Mouse (Mus musculus) 3T3-L1 (cell line): ENCODE measurements at regions not wholly inside any gene's neighbourhood (a gene's known extent, or its start where the extent isn't known, plus 50 kb on each side); places are given as distances from the start of the nearest gene placed in this dataset.

Experiments used
- DNase-seq: peaks from one replicate; pipeline ENCODE4 v3.0.0-alpha.2; 2015; ENCODE audit warnings: low read depth, low spot score

DNA sequence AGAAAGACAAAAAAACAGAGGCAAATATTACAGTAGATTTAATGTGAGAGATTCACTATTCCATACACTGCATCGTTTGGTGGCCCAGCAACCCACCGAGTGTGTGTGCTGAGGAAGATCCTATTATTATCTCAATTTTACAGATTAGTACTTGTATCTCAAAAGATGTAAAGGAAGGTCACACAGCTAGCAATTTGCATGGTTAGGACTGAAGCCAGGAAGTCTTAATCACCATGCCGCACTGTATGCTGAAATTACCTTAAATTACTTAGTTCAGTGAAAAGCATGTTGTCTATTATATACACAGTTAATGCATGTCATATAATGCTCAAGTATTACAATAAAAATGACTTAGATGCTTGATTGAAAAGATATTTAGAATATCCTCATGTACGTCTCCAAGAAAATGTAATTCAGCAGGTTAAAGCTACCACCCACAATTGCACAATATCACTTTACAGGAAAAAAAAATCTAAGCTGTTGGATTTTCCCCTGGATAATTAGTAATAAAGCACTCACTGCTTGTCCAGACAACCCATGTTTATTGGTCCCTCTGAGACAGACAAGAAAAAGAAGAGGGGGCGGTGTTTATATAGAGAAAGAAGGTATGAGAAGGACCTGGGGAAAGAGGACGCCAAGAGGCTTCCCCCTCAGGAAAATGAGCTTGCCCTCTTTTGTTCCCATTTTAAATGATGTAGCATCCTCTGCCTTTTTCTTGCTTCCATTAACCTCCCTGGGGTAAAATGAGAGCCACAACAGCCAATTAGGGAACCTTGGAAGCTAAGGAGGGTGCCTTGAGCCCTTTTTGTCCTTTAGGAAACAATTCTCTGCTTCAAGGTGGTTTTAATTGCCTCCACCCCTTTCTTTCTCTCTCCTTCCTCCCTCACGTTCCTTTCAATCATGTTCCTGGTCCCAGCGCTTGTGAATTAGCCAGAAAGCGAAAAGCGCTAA lies 204.6 kb upstream of the Xrcc4 start:
- DNase-seq, result no peak

DNA sequence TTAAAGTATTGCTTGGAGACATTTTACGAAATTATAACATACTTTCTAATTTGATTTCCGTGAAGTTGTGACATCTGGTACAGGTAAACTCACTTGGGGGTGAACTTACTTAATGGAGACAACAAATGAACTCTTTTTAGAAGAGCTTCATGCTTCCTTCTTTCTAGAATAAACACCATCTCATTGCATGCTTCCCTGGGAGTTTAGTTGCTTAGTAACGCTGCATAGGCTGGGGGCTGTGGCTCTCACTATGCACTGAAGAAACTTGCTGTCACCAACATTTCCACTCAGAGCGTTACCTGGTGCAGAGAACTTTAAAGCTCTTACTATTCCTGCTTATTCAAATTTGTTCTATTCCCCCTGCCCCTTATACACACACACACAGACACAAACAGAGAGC lies 203.5 kb upstream of the Xrcc4 start:
- no peak for DNase-seq

DNA sequence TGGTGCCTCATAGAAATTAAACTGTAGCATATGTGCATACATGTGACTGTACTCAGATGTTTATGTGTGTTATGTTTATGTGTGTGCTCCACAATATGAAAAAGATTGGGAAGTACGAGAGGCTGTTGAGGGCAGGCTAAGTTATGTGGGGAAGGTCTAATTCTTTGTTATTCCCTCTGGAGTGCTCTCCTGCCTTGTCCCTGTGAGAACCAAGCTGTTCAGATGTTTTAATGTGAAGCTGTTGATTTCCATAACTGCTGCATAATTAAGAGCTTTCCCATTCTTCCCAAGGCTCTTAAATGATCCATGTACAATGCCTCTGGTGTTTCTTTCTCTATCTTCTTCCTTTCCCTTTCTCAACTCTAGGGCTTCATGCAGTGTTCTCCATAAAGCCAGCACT lies 202.7 kb upstream of the Xrcc4 start:
- no peak for DNase-seq

DNA sequence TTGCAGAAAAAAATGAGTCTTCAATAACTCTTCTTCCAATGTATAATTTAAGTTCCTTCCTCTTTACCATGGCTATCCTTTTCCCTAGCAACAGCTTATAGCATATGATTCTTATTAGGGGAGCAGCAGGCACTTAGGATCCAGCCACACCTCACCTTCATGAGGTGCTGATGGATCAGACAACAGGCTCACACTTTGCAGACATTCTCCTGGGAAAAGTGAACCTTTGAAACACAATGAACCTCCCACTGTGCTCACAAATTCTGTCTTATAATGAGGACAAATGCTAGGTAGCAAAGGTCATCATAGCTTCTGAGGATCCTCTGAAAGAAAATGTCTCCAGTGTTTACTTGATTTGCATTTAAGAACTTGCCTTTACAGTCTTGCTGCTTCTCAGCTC lies 191.6 kb upstream of the Xrcc4 start:
- no peak for DNase-seq

DNA sequence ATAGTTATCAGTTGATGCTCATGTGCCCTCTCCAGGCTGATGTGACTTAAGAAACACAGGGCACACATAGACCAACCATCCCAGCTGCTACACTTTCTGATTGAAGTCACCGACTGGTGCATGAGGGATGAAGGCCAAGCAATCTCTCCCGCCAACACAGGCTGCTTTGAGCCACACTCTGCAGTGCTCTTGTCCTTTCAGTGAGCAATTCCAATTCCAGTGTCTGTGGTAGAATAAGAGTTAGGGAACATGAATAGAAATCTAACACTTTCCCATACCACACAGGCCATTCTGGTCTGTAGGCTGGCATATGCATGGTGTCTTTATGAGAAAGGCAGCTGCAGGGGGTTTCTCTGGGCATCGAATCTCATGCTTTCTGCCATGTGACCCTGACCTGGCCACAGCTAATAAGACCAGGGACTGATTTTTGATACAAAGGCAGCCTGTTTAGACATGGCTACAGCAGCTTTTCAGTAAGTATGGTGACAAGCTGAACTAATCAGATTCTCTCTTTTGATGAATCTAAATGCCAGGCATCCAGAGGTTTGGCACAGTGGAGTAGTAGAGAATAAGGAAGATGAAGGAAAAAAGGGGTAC lies 190.5 kb upstream of the Xrcc4 start:
- no peak for DNase-seq

DNA sequence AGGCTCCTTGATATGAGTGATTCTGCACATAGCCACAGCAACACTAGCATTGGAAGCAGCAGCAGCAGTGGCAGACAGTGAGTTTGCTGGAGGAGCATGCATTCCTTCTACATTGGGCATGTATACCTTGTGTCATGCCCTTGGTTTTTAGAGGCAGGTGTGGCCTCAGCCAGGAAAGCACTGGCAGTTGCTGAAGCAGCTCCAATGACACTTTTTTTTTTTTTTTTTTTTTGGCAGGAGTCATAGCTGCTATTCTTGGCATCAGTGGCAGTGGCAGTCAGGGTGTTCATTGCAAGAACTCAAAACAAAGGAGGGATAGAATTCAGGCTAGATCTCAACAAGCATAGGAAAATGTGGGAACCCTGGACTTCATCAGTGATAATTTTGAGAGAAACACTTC lies 189.9 kb upstream of the Xrcc4 start:
- DNase-seq, result no peak

DNA sequence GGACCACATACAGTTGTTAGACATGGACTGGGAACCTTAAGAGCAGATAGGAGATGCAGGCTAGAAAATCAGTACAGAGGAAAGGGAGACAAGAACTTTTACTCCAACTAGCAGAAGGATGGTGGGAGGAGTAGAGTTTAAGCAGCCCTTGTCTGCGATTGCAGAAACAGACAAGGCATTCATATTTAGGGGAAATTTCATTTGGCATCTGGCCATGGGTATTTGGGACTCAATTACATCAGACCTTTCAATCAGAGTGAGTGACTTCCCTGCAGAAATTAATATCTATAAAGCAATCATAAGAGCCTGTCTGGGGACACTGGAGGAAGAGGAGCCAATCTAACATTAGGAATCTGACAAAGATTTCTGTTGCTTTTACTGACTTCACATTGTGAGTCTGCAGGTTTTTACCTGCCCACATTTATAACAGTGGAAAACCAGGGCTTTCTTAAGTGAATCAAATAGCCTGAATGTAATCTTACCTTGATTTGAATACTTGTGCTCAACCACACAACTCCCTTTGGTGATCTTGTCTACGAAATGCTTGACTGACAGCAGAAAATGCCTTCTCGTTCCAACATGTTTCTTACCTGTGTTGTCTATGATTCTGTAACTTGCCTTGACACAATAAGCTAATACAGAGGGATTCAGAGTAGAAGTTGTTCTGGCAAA lies 169.8 kb upstream of the Xrcc4 start:
- DNase-seq, result no peak

DNA sequence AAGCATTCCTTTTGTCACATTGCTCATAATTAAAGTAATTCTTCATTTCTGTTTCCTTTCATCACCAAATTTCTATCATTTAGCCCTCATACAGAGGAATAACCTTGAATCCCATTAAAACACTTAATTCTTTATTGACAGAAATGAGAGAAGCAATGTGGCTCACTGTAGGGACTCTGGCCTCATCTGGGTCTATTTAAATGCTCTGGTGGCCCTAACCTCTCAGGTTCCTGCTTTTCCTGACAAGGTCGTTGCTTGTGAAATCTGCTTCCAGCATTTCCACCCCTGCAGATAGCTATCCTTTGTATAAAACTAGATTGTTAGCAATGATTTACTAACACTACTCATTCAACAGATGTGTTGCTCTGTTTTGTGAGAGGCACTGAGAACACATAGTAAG lies 163.6 kb upstream of the Xrcc4 start:
- DNase-seq, result no peak

DNA sequence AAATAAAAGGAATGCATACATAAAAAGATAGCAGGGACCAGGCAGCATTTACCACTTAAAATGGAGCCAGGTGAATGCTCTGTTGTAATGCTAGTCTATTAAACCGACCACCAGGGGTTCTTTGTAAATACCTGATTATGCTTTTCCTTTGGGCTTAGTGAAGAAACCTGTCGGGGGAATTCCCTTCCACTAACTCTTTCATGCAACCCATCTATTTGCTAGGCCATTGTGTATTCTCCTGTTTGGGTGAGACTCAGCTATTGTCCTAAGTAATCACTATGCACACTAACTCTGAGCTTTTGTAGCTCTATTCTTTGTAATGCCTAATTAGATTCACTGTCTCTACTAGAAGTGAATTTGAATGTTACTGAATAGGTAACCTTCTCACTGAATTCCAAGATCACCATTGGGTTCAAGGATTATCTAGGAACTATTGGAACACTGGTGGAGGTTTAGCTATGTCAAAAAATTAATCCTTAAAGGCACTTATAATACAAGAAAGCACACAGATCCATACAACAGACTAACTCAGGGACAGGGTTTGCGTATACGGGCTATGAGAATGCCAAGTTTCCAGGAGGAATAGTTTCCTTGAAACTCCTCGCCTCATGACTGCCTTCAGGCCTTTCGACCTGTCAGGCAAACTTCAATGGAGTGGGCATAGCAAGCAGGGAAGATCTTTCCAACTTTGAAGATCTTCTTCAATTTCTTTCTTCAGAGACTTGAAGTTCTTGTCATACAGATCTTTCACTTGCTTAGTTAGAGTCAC lies 156.8 kb upstream of the Xrcc4 start:
- DNase-seq, result no peak

DNA sequence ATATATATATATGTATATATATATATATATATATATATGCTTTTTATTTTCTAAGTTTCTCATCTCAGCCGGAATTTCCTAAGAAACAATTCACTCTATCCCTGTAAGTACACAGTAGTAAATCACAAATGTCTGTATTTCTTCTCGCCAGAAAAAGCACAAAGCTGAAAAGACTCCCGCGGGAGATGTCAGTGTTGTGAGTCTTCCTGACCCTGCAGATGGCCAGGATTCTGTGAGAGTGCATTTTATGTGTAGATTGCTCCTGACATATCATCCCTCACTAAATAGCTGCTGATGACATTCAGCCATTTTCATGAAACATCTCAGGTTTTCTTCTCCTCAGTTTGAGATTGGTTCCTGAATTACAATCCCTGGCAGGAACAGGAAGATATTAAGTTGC lies 148.9 kb upstream of the Xrcc4 start:
- peak; percentile 52 for DNase-seq

DNA sequence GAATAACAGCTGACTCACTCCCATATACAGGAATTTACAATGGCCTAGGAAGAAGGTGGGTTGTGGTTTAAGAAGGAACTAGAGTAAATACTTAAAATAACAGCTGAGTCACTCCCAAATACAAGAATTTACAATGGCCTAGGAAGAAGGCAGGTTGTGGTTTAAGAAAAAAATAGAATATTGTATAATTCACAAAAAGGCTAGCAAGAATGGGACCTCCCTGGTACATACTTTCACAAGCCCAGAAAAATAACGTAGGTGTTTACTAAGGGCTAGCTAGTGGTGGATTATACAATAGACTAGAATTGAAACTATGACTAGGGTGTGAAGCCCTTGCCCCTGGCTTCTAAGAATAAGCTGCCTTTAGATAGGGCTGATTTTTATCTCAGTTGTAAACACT lies 144.6 kb upstream of the Xrcc4 start:
- peak; percentile 53 for DNase-seq

DNA sequence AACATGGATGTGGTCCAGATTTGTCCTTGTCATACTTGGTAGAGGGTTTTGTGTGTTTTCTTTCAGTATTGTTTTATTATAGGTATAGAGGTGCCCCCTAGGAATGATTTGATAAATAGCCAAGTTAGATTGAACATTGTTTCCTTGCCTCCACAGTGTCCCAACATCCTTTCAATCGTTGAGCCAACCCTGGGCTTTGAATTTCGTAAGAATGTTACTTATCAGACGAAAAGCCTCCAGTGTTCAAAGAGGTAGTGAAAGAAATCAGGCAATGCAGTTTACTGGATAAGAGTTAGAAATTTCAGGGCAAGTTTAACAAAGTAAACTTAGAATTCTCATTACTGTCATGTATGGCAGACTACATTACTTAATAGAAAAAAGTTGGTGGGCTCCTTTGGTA lies 144.2 kb upstream of the Xrcc4 start:
- DNase-seq, result no peak

DNA sequence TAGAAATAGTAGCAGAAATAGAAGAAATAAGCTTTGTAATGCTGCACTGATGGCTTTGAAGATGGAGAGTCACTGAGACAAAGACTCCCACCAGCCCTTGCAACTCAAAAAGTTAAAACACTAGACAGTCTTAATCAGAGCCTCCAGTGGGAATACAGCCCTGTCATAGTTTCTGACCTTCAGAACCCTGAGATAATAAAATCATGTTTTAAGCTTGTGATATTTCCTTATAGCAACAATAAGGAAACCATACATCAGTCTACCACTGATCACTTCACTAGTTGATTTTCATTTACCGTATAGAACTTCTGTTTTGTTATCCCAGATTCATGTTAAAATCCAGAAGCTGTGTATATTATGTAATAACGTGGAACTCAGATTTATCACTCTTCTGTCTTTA lies 139.7 kb upstream of the Xrcc4 start:
- no peak for DNase-seq

DNA sequence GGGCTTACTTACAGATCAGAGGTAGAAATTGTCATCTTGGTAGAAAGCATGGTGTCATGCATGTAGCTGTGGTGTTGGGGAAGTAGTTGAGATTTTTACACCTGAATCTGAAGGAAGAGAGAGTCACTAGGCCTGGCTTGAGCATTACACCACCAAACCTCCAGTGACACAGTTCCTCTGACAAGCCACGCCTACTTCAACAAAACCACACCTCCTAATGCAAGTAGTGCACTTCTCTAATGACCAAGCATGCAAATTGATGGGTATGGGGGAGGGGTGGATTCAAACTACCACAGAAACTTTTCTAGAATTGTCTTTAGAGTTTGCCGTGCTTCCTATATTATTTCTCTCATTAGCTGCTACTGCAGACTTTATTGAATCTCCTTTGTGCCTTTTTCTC lies 136.8 kb upstream of the Xrcc4 start:
- DNase-seq, result no peak

DNA sequence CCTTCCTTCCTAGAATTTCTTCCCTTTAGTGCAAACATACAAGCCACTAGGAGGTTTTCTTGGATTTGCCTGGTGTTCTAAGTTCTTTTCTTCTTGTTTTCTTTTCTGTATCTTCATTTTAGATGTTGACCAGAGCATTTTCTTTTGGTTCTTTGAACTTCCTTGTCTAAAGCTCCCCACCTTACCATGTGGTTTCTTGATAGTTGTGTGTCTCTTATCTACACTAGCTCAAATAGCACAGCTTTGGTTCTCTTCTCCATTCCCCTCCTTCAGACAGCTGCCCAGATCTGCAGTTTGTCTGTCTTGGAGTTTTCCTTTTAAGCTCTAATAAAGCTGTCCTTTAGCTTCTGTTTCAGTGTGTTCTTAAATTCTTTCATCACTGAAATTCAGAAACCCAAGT lies 123.0 kb upstream of the Xrcc4 start:
- no peak for DNase-seq

DNA sequence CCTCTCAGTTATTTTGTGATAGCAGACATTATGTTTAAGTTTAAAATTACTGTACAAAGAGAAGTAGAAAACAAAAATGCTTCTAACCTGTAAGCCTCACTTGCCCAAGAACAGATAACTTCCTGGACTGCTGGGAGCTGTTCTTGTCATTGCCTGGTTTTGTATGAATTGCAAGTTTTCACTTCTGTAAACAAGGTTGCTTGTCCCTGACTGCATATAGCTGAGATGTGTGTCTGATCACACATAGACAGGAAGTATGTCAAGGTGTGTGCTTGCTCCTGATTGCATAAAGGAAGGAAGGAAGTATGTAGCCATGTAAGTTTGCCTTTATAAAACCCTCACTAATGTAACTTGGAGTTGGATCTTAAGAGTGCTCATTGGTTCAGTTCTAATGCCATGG lies 118.5 kb upstream of the Xrcc4 start:
- no peak for DNase-seq
